Mouse (Mus musculus) myocyte (in vitro differentiated cells): Measurements from ENCODE around the gene Hdgfl2.

Experiments used
- MAX ChIP-seq: IDR thresholded peaks from one replicate; pipeline ENCODE4 v1.6.1; 2011; ENCODE audit warnings: low read depth, mild to moderate bottlenecking, control low read depth
- POLR2A ChIP-seq: IDR thresholded peaks from one replicate; pipeline ENCODE4 v1.6.1; 2011; ENCODE audit warnings: low read depth, mild to moderate bottlenecking, control low read depth, moderate library complexity; ENCODE audit not compliant: insufficient read length
- POLR2AphosphoS2 ChIP-seq: IDR thresholded peaks from one replicate; pipeline ENCODE4 v1.6.1; 2011; ENCODE audit warnings: low read depth, control low read depth; ENCODE audit not compliant: insufficient read length
- USF1 ChIP-seq: IDR thresholded peaks from one replicate; pipeline ENCODE4 v1.6.1; 2011; ENCODE audit warnings: low read depth, mild to moderate bottlenecking, control low read depth, moderate library complexity

DNA sequence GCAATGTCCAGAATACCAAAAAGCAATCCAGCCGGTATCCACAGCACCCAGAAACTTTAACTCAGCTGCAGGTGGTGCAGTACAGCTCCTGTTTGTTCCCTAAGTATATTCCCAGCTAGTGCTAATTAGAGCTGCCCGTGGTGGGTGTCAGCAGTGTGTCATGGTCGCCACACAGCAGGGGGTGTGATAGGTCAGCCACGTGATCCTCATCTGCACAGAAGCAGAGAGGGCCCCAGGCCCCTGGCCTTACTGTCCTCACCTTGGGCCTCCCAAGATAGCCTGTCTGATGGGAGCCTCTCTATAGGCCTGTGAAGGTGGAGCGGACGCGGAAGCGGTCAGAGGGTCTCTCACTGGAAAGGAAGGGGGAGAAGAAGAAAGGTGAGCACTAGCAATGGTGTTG is 18.7 kb downstream of the Hdgfl2 start:
- no peak for TF ChIP-seq POLR2A
- no peak for TF ChIP-seq POLR2AphosphoS2
- no peak for TF ChIP-seq USF1
- no peak for TF ChIP-seq MAX
